Mouse (Mus musculus) hindbrain, postnatal 0 days (tissue): Measurements from ENCODE around the gene Tlk1. TPM values are rescaled to one million over a fixed set of nuclear protein-coding genes. Genes with fewer than 3 reads are reported as not detected.
A peak's percentile ranks its signal among the peaks of the same experiment; 100 is the strongest.

Source experiments
- ATAC-seq: fragments of 200-750 bp; cut with Nextera tagmentation; 2 replicates; pipeline ENCODE4 v1.8.0; 2017; ENCODE audit warnings: mild to moderate bottlenecking, moderate TSS enrichment, moderate library complexity
- DNase-seq: peaks from one replicate; pipeline ENCODE4 v3.0.0-alpha.2; 2015; ENCODE audit warnings: low spot score
- H3K27ac ChIP-seq: fragments of 300-500 bp; sonication (generic); 2 replicates; pipeline ENCODE4 v1.5.1; 2014; ENCODE audit warnings: mild to moderate bottlenecking
- H3K27me3 ChIP-seq: fragments of 300-500 bp; sonication (generic); 2 replicates; pipeline ENCODE4 v1.6.1; 2014; ENCODE audit warnings: low read length, mixed read lengths; ENCODE audit not compliant: insufficient read depth
- H3K36me3 ChIP-seq: fragments of 300-500 bp; sonication (generic); 2 replicates; pipeline ENCODE4 v1.6.1; 2014; ENCODE audit warnings: low read length, mixed read lengths; ENCODE audit not compliant: insufficient read depth
- H3K4me1 ChIP-seq: fragments of 300-500 bp; sonication (generic); 2 replicates; pipeline ENCODE4 v1.6.1; 2014; ENCODE audit warnings: antibody characterized with exemption, low read length, mixed read lengths; ENCODE audit not compliant: insufficient read depth
- H3K4me2 ChIP-seq: fragments of 300-500 bp; sonication (generic); 2 replicates; pipeline ENCODE4 v1.6.1; 2014; ENCODE audit warnings: low read depth, mild to moderate bottlenecking, low read length, moderate library complexity, mixed read lengths
- H3K4me3 ChIP-seq: fragments of 300-500 bp; sonication (generic); 2 replicates; pipeline ENCODE4 v1.5.1; 2014; ENCODE audit warnings: low read length
- H3K9ac ChIP-seq: fragments of 300-500 bp; sonication (generic); replicated peaks from 2 replicates; pipeline ENCODE4 v1.6.1; 2014; ENCODE audit warnings: mild to moderate bottlenecking, low read length, moderate library complexity, mixed read lengths
- H3K9me3 ChIP-seq: fragments of 300-500 bp; sonication (generic); 2 replicates; pipeline ENCODE4 v1.6.1; 2016; ENCODE audit warnings: low read length, mixed read lengths
- CTCF ChIP-seq: IDR thresholded peaks from 2 replicates; pipeline ENCODE4 v1.5.1; 2016; ENCODE audit warnings: antibody characterized with exemption, control low read depth, low read depth
- WGBS: fragments of 180-500 bp; shearing (Covaris S2); extraction: QIAGEN DNeasy Blood & Tissue Kit; methylation state at CpG from one replicate; pipeline ENCODE4 v1.1.7; 2014; 5-methylcytosine and 5-hydroxymethylcytosine counted together
- polyA plus RNA-seq: library from polyadenylated mRNA; unstranded; fragments of >200 nt; fragmentation: Nextera tagmentation; extraction: Ambion mirVana; gene quantifications from 2 replicates; pipeline ENCODE4 v1.2.1, GENCODE M21; 2015
- total RNA-seq: library from RNA; depleted of rRNA; stranded (reverse); fragments of >200 nt; gene quantifications from 2 replicates; pipeline ENCODE4 v1.2.3, GENCODE M21; 2014

Tlk1 gene
- total and polyA plus RNA-seq, 2 experiments from 2014 or later: 17.3 to 27.0 TPM

- Histone ChIP-seq H3K9me3 (no peaks in the 10 kb centered on the region), H3K36me3 (peaks cover 19% of the 10 kb centered on the region; the same call in 1 of the 2 replicates), H3K27ac (no peak overlapping the region), H3K4me3 (no peak overlapping the region), H3K9ac (no peak overlapping the region), H3K27me3 (no peaks in the 10 kb centered on the region), H3K4me1 (no peaks in the 10 kb centered on the region), H3K4me2 (no peak overlapping the region)
- TF ChIP-seq CTCF: no peak
- ATAC-seq: no peak
- WGBS: 75% methylated on average over 2 of the region's 2 CpGs
- DNase-seq: no peak
These were observed 82.9 kb downstream of the Tlk1 start for GRCm38 (mm10) chr2:70742588-70742987.

GRCm38 (mm10) chr2:70741901-70742300 lies 83.6 kb downstream of the Tlk1 start:
- DNase-seq (no peak), ATAC-seq (no peak)
- Histone ChIP-seq H3K9ac (no peak overlapping the region), H3K4me3 (no peak overlapping the region), H3K27ac (no peak overlapping the region), H3K9me3 (no peaks in the 10 kb centered on the region), H3K4me2 (no peak overlapping the region), H3K27me3 (no peaks in the 10 kb centered on the region), H3K36me3 (peaks cover 19% of the 10 kb centered on the region; the same call in 1 of the 2 replicates), H3K4me1 (no peaks in the 10 kb centered on the region)
- TF ChIP-seq CTCF: no peak
- whole genome bisulfite sequencing: 36% methylated on average over 5 of the region's 5 CpGs

GRCm38 (mm10) chr2:70736008-70736407 lies 89.5 kb downstream of the Tlk1 start:
- H3K4me1 ChIP-seq: no peaks in the 10 kb centered on the region
- no peak overlapping the region for H3K9ac ChIP-seq
- no peaks in the 10 kb centered on the region for H3K9me3 ChIP-seq
- H3K27ac ChIP-seq: no peak overlapping the region
- H3K4me3 ChIP-seq: no peak overlapping the region
- WGBS: 72% methylated on average over 5 of the region's 5 CpGs
- H3K36me3 ChIP-seq: 0 out of 2 replicates have a peak, but pooled peaks cover 5% of the 10 kb centered on the region
- ATAC-seq: no peak
- no peak for TF ChIP-seq CTCF
- no peaks in the 10 kb centered on the region for H3K27me3 ChIP-seq
- H3K4me2 ChIP-seq: no peak overlapping the region
- DNase-seq: peak; percentile 4

- 76% methylated on average over 4 of the region's 4 CpGs for WGBS
- no peak overlapping the region for H3K4me2 ChIP-seq
- H3K9ac ChIP-seq: no peak overlapping the region
- no peak overlapping the region for H3K4me3 ChIP-seq
- ATAC-seq (no peak), DNase-seq (no peak)
- no peak for TF ChIP-seq CTCF
- H3K27me3 ChIP-seq: no peaks in the 10 kb centered on the region
- 0 out of 2 replicates have a peak, but pooled peaks cover 5% of the 10 kb centered on the region for H3K36me3 ChIP-seq
- no peak overlapping the region for H3K27ac ChIP-seq
- H3K4me1 ChIP-seq: no peaks in the 10 kb centered on the region
- H3K9me3 ChIP-seq: no peaks in the 10 kb centered on the region
These were observed 90.0 kb downstream of the Tlk1 start for GRCm38 (mm10) chr2:70735534-70735933.

GRCm38 (mm10) chr2:70727089-70727488 lies 98.4 kb downstream of the Tlk1 start:
- no peak overlapping the region for H3K27ac ChIP-seq
- H3K36me3 ChIP-seq: peaks cover 18% of the 10 kb centered on the region
- ATAC-seq (no peak), DNase-seq (no peak)
- no peaks in the 10 kb centered on the region for H3K9me3 ChIP-seq
- H3K4me2 ChIP-seq: no peak overlapping the region
- H3K27me3 ChIP-seq: no peaks in the 10 kb centered on the region
- no peak for TF ChIP-seq CTCF
- 93% methylated on average over 2 of the region's 2 CpGs for WGBS
- no peaks in the 10 kb centered on the region for H3K4me1 ChIP-seq
- no peak overlapping the region for H3K4me3 ChIP-seq
- H3K9ac ChIP-seq: no peak overlapping the region

GRCm38 (mm10) chr2:70723610-70724243 lies 101.8 kb downstream of the Tlk1 start:
- H3K4me3 ChIP-seq: no peak overlapping the region
- no peaks in the 10 kb centered on the region for H3K4me1 ChIP-seq
- H3K27me3 ChIP-seq: no peaks in the 10 kb centered on the region
- DNase-seq (no peak), ATAC-seq (no peak)
- no peaks in the 10 kb centered on the region for H3K9me3 ChIP-seq
- H3K4me2 ChIP-seq: no peak overlapping the region
- H3K9ac ChIP-seq: no peak overlapping the region
- no peak for TF ChIP-seq CTCF
- H3K36me3 ChIP-seq: peaks cover 27% of the 10 kb centered on the region
- no peak overlapping the region for H3K27ac ChIP-seq
- WGBS: 90% methylated on average over 9 of the region's 9 CpGs

- peaks cover 35% of the 10 kb centered on the region for H3K36me3 ChIP-seq
- no peaks in the 10 kb centered on the region for H3K9me3 ChIP-seq
- H3K4me1 ChIP-seq: no peaks in the 10 kb centered on the region
- no peak for DNase-seq
- ATAC-seq: no peak
- TF ChIP-seq CTCF: no peak
- no peaks in the 10 kb centered on the region for H3K27me3 ChIP-seq
- H3K27ac ChIP-seq: no peak overlapping the region
- H3K4me3 ChIP-seq: no peak overlapping the region
- H3K9ac ChIP-seq: no peak overlapping the region
- WGBS: 95% methylated on average over 4 of the region's 4 CpGs
- no peak overlapping the region for H3K4me2 ChIP-seq
These were observed 114.7 kb downstream of the Tlk1 start for GRCm38 (mm10) chr2:70710878-70711277.
